Mouse (Mus musculus): ENCODE results near the gene Olfr643. TPM values are rescaled to one million over a fixed set of nuclear protein-coding genes. Genes with fewer than 3 reads are reported as not detected.

Gene Olfr643
- polyA plus RNA-seq (2014; fragmentation: Nextera tagmentation; extraction: Ambion mirVana): not detected in 2 replicates

DNA sequence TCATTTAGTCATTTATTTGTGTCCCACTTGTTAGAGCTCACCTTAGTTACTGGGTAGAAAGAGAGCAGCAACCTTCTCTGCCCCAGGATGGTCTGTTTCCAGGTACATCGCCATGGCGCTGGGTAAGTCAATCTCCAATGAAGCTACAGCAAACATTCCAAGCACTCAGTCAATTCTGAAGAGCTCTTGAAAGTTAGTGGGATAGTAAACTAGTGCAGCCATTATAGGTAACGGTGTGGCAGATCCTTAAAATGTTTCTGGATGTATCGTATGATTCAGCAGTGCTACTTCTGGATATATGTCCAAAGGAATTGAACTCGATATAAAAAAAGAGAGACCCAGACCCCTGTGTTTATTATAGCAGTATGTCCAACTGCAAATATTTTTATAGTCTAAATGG, at the start of gene Olfr643:
Gene Olfr643, minus strand, starts transcription at position 101 of the 400 bp plus-strand sequence.
- Histone ChIP-seq H3K4me3 (ENCODE audit: low read depth, low read length) (no peak within 1 kb of the TSS), H3K4me2 (replicated peaks; ENCODE audit: low read depth, low read length) (no peak within 1 kb of the TSS), H3K27ac (ENCODE audit: low read depth, low read length) (no peak within 1 kb of the TSS), H3K9ac (ENCODE audit: low read depth, low read length) (no peak within 1 kb of the TSS), H3K36me3 (ENCODE audit: control insufficient read depth, insufficient read depth, low read length) (no peaks in the 10 kb centered on the region), H3K4me1 (replicated peaks; ENCODE audit: control insufficient read depth, insufficient read depth, low read length) (no peaks in the 10 kb centered on the region), H3K27me3 (ENCODE audit: control insufficient read depth, insufficient read depth, low read length) (no peaks in the 10 kb centered on the region), H3K9me3 (ENCODE audit: control insufficient read depth, low read length) (no peaks in the 10 kb centered on the region)
- ATAC-seq (ENCODE audit: low FRiP score) (no peak), DNase-seq (ENCODE audit: low spot score) (no peak)
- WGBS: 87% methylated on average over 5 of the region's 5 CpGs

DNA sequence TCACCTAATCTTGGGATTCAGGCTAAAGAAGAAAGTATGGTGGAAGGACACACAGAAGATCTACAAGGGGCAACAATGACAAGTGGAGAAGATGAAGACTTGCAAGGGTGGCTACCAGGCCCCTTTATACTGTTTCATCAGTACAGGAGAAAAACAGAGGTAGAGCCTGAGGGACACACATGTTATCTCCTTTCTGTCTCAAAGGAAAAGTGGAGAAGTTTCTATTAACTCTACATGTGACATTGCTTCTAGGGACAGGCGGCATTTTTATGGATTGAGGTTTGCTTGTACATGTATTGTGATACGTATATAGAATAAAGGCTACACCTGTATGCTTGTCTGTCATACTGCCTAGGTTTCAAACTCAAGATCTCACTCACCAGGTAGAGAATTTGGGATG, 46.1 kb upstream of the Olfr643 start, which contains the start of gene Olfr648:
Gene Olfr648, minus strand, starts transcription at position 101 of the 400 bp plus-strand sequence.
- no peak within 1 kb of the TSS for H3K9ac ChIP-seq (ENCODE audit: low read depth, low read length)
- DNase-seq (ENCODE audit: low spot score): no peak
- H3K27me3 ChIP-seq (ENCODE audit: control insufficient read depth, insufficient read depth, low read length): no peaks in the 10 kb centered on the region
- H3K4me3 ChIP-seq (ENCODE audit: low read depth, low read length): no peak within 1 kb of the TSS
- 91% methylated on average over 2 of the region's 2 CpGs for WGBS
- ATAC-seq (ENCODE audit: low FRiP score): no peak
- no peak within 1 kb of the TSS for H3K27ac ChIP-seq (ENCODE audit: low read depth, low read length)
- H3K9me3 ChIP-seq (ENCODE audit: control insufficient read depth, low read length): no peaks in the 10 kb centered on the region
- no peak within 1 kb of the TSS for H3K4me2 ChIP-seq (replicated peaks; ENCODE audit: low read depth, low read length)
- H3K4me1 ChIP-seq (replicated peaks; ENCODE audit: control insufficient read depth, insufficient read depth, low read length): no peaks in the 10 kb centered on the region
- no peaks in the 10 kb centered on the region for H3K36me3 ChIP-seq (ENCODE audit: control insufficient read depth, insufficient read depth, low read length)

DNA sequence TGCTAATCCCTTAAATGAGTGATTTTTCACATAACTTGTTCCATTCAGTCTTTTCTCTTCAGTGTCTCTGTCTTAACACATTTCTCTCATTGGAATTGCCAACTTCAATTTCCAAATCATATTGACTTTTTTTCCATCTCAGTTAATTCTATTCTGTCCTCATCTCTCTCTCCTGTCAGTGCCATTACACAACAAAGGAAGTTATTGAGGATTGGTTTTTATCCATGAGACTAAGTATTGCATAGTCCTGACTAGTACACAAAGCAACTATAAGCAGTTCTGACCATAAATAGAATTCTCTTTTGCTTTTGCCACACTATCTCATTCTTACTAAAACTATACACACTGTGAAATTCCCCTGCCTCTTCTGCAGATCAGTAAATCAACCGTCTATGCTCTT, 41.9 kb upstream of the Olfr643 start:
- 74% methylated on average over 1 of the region's 1 CpGs for WGBS
- no peak overlapping the region for H3K9ac ChIP-seq (ENCODE audit: low read depth, low read length)
- no peaks in the 10 kb centered on the region for H3K4me1 ChIP-seq (replicated peaks; ENCODE audit: control insufficient read depth, insufficient read depth, low read length)
- no peak overlapping the region for H3K4me2 ChIP-seq (replicated peaks; ENCODE audit: low read depth, low read length)
- H3K36me3 ChIP-seq (ENCODE audit: control insufficient read depth, insufficient read depth, low read length): no peaks in the 10 kb centered on the region
- no peak for ATAC-seq (ENCODE audit: low FRiP score)
- no peaks in the 10 kb centered on the region for H3K27me3 ChIP-seq (ENCODE audit: control insufficient read depth, insufficient read depth, low read length)
- no peak overlapping the region for H3K27ac ChIP-seq (ENCODE audit: low read depth, low read length)
- no peaks in the 10 kb centered on the region for H3K9me3 ChIP-seq (ENCODE audit: control insufficient read depth, low read length)
- DNase-seq (ENCODE audit: low spot score): no peak
- H3K4me3 ChIP-seq (ENCODE audit: low read depth, low read length): no peak overlapping the region

DNA sequence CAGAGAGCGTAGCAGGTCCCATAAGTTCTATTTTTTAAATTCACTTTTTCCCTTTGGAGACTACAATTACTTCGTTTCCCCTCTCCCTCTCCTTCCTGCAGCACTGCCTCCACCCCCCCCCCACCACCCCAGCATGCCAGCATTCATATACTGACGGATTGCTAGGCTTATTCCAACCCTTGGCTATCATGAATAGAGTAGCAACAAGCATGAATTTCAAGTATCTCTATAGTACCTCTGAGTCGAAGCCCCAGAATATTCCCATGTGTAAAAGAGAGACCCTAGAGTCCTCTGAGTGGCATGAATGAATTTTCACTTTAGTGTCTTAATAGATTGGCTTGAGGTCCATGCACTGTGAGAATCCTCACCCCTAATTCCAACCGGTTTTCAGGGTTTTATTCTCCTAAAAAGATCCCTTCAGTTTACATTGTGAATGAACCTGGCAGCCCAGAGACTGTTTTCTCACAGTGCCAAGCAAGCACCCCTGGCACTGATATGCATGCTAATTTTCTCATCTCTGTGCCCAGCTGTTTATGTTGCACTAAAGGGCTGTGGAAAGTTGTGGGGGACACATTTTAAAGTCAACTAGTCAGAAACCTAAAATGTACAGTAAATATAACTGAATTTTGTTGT, 41.3 kb upstream of the Olfr643 start:
- ATAC-seq (ENCODE audit: low FRiP score) (no peak), DNase-seq (ENCODE audit: low spot score) (no peak)
- Histone ChIP-seq H3K4me2 (replicated peaks; ENCODE audit: low read depth, low read length) (no peak overlapping the region), H3K27me3 (ENCODE audit: control insufficient read depth, insufficient read depth, low read length) (no peaks in the 10 kb centered on the region), H3K4me3 (ENCODE audit: low read depth, low read length) (no peak overlapping the region), H3K27ac (ENCODE audit: low read depth, low read length) (no peak overlapping the region), H3K9me3 (ENCODE audit: control insufficient read depth, low read length) (no peaks in the 10 kb centered on the region), H3K9ac (ENCODE audit: low read depth, low read length) (no peak overlapping the region), H3K4me1 (replicated peaks; ENCODE audit: control insufficient read depth, insufficient read depth, low read length) (no peaks in the 10 kb centered on the region), H3K36me3 (ENCODE audit: control insufficient read depth, insufficient read depth, low read length) (no peaks in the 10 kb centered on the region)
- 77% methylated on average over 5 of the region's 5 CpGs for WGBS

DNA sequence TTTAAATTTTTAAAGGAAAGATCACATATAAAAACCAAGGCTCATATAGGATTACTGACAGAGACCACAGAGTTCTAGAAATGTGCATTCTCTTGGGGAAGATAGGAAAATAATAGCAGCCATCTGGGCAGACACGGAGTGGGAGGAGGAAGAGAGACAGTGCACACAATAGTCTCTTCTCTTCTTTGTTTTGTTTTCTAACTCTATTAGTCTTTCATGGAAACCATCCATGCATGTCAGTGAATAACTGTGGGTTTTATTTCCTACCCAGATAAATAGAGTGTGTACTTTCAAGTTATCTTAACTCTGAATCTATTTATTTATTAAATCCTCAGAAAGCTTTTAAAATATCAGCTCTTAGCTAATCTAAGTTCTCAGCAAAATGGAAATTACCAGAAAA, 37.9 kb upstream of the Olfr643 start:
- H3K4me1 ChIP-seq (replicated peaks; ENCODE audit: control insufficient read depth, insufficient read depth, low read length): no peaks in the 10 kb centered on the region
- no peaks in the 10 kb centered on the region for H3K27me3 ChIP-seq (ENCODE audit: control insufficient read depth, insufficient read depth, low read length)
- WGBS: 20% methylated on average over 1 of the region's 1 CpGs
- H3K27ac ChIP-seq (ENCODE audit: low read depth, low read length): no peak overlapping the region
- H3K4me3 ChIP-seq (ENCODE audit: low read depth, low read length): no peak overlapping the region
- ATAC-seq (ENCODE audit: low FRiP score) (peak; percentile 63; the same call in 1 of the 2 replicates), DNase-seq (ENCODE audit: low spot score) (no peak)
- no peak overlapping the region for H3K9ac ChIP-seq (ENCODE audit: low read depth, low read length)
- H3K36me3 ChIP-seq (ENCODE audit: control insufficient read depth, insufficient read depth, low read length): no peaks in the 10 kb centered on the region
- H3K4me2 ChIP-seq (replicated peaks; ENCODE audit: low read depth, low read length): no peak overlapping the region
- no peaks in the 10 kb centered on the region for H3K9me3 ChIP-seq (ENCODE audit: control insufficient read depth, low read length)

DNA sequence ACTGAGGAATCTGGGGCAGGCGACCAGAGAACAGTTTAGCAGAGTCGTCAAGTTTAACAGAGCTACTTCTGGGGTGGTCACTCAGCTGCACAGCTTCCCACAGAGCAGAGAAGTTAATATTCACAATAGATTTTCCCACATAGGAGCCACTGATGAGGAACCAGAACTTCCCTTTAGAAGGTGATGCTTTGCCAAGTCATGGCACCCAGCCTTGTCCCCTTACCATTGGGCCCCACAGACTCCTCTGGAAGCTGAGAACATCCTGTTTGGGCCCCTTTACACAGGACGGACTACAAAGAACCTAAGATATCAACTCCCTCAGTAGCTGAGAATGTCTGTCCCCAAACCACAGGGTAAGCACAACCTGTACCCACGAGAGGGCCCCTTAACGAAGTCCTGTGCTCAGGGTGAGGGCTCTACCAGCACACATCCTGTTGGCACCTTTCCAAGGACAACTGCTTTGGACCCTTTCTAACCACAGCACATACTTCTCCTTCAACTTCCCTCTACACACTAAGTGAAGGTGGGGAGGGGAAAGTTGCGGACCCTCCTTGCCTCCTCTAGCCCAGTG, 32.5 kb upstream of the Olfr643 start:
- no peak for ATAC-seq (ENCODE audit: low FRiP score)
- WGBS: 87% methylated on average over 6 of the region's 6 CpGs
- H3K27me3 ChIP-seq (ENCODE audit: control insufficient read depth, insufficient read depth, low read length): no peaks in the 10 kb centered on the region

DNA sequence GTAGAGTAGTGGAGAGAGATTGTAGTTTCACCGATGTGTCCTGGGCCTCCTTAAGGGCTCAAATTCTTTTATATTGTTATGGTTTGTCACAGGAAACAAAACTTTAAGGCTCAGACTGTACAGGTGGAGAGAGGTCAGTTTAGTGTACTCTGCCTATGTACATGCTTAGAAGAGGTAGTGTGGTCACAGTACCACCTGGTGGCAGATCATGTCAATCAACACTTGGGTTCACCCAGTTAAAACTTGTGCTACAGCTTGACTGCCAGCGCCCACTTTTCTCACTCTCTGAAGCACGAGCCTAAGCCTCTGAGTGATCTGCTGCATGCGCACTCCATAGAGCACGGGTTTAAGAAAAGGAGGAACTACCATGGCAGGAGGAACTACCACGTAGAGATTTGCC, 29.9 kb upstream of the Olfr643 start:
- ATAC-seq (ENCODE audit: low FRiP score): no peak
- 87% methylated on average over 6 of the region's 6 CpGs for WGBS
- Histone ChIP-seq H3K4me3 (ENCODE audit: low read depth, low read length) (no peak overlapping the region), H3K9me3 (ENCODE audit: control insufficient read depth, low read length) (no peaks in the 10 kb centered on the region), H3K9ac (ENCODE audit: low read depth, low read length) (no peak overlapping the region), H3K36me3 (ENCODE audit: control insufficient read depth, insufficient read depth, low read length) (no peaks in the 10 kb centered on the region), H3K27ac (ENCODE audit: low read depth, low read length) (no peak overlapping the region), H3K4me1 (replicated peaks; ENCODE audit: control insufficient read depth, insufficient read depth, low read length) (no peaks in the 10 kb centered on the region), H3K4me2 (replicated peaks; ENCODE audit: low read depth, low read length) (no peak overlapping the region), H3K27me3 (ENCODE audit: control insufficient read depth, insufficient read depth, low read length) (no peaks in the 10 kb centered on the region)
- no peak for DNase-seq (ENCODE audit: low spot score)

More for the DNA sequence above, 32.5 kb upstream of the Olfr643 start:
- Histone ChIP-seq H3K27ac (ENCODE audit: low read depth, low read length) (no peak overlapping the region), H3K9ac (ENCODE audit: low read depth, low read length) (no peak overlapping the region), H3K4me3 (ENCODE audit: low read depth, low read length) (no peak overlapping the region), H3K36me3 (ENCODE audit: control insufficient read depth, insufficient read depth, low read length) (no peaks in the 10 kb centered on the region), H3K4me2 (replicated peaks; ENCODE audit: low read depth, low read length) (no peak overlapping the region), H3K4me1 (replicated peaks; ENCODE audit: control insufficient read depth, insufficient read depth, low read length) (no peaks in the 10 kb centered on the region), H3K9me3 (ENCODE audit: control insufficient read depth, low read length) (no peaks in the 10 kb centered on the region)
- DNase-seq (ENCODE audit: low spot score): no peak

DNA sequence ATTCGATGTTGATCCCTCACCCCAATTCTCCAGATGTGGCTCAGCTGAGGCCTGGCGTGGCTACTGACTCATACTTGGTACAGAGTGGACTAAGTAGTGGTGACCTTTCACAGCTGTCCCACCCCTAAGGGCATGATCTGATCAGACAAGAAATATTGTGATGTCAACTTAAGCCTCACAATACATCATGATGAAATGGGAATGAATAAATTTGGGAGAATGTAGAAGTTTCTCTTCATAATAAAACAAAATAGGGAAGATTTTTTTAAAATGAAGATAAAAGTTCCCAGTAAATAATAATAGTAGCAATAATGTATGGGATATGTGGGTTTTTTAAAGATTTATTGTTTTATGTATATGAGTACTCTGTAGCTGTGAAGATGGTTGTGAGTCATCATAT, 13.3 kb upstream of the Olfr643 start, which contains the start of gene Ubqlnl:
Gene Ubqlnl, minus strand, starts transcription at position 101 of the 400 bp plus-strand sequence.
- no peak within 1 kb of the TSS for H3K4me2 ChIP-seq (replicated peaks; ENCODE audit: low read depth, low read length)
- no peak for DNase-seq (ENCODE audit: low spot score)
- no peak for ATAC-seq (ENCODE audit: low FRiP score)
- H3K27ac ChIP-seq (ENCODE audit: low read depth, low read length): no peak within 1 kb of the TSS
- no peaks in the 10 kb centered on the region for H3K4me1 ChIP-seq (replicated peaks; ENCODE audit: control insufficient read depth, insufficient read depth, low read length)
- WGBS: 96% methylated on average over 2 of the region's 2 CpGs
- H3K9me3 ChIP-seq (ENCODE audit: control insufficient read depth, low read length): no peaks in the 10 kb centered on the region
- no peak within 1 kb of the TSS for H3K4me3 ChIP-seq (ENCODE audit: low read depth, low read length)
- no peaks in the 10 kb centered on the region for H3K27me3 ChIP-seq (ENCODE audit: control insufficient read depth, insufficient read depth, low read length)
- H3K9ac ChIP-seq (ENCODE audit: low read depth, low read length): no peak within 1 kb of the TSS
- no peaks in the 10 kb centered on the region for H3K36me3 ChIP-seq (ENCODE audit: control insufficient read depth, insufficient read depth, low read length)

DNA sequence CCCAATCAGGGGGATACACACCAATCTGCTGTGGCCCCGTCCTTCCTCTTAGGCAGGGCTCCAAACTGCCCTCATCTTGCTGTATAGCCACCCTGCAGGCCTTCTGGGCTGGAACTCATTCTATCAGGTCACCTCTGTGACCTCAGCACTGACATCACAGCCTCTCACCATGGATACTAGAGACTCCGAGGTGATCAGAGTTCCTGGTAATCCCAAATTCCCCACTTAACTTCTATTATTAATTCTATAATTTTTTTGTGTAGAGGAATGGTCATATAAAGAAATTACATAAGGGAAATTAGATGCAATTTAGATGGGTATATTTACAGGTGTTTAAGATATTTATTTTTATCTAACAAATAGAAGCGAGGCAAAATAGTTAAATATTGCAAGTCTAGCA, 6.0 kb upstream of the Olfr643 start, which contains the start of gene Ubqln3:
Gene Ubqln3, minus strand, starts transcription at position 101 of the 400 bp plus-strand sequence.
- H3K9me3 ChIP-seq (ENCODE audit: control insufficient read depth, low read length): no peaks in the 10 kb centered on the region
- H3K36me3 ChIP-seq (ENCODE audit: control insufficient read depth, insufficient read depth, low read length): no peaks in the 10 kb centered on the region
- H3K4me1 ChIP-seq (replicated peaks; ENCODE audit: control insufficient read depth, insufficient read depth, low read length): no peaks in the 10 kb centered on the region
- 80% methylated on average over 3 of the region's 3 CpGs for WGBS
- no peaks in the 10 kb centered on the region for H3K27me3 ChIP-seq (ENCODE audit: control insufficient read depth, insufficient read depth, low read length)
- ATAC-seq (ENCODE audit: low FRiP score) (no peak), DNase-seq (ENCODE audit: low spot score) (no peak)
- H3K9ac ChIP-seq (ENCODE audit: low read depth, low read length): no peak within 1 kb of the TSS
- no peak within 1 kb of the TSS for H3K4me3 ChIP-seq (ENCODE audit: low read depth, low read length)
- no peak within 1 kb of the TSS for H3K4me2 ChIP-seq (replicated peaks; ENCODE audit: low read depth, low read length)
- no peak within 1 kb of the TSS for H3K27ac ChIP-seq (ENCODE audit: low read depth, low read length)
